28 mouse cellular contexts compared by ENCODE assay signal in the genomic region with DNA sequence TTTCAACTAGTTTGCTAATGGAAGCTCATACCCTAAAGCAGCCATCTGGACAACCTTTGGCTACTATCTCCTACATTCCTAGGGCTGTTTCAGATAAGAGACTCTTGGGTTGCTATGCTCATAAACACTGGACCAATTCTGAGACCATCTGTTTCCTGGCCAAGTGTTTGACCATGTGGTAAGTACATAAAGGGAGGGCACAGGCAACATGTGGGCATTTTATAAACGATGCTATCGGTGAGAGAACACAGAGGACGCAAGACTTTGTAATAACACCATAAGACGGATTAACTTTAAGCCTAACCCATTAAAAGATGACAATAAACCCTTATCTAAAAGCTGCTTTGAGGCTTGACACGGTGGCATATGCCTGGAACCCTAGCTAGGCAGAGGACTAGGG. TPM values are rescaled to one million over a fixed set of nuclear protein-coding genes. Genes with fewer than 3 reads are reported as not detected.
DNase-seq lines count a peak whose midpoint lies in the region; ATAC-seq and TF ChIP-seq lines count a peak whose summit lies in the region.
"Had no signal": no experiment of that assay in that cellular context is flagged by ENCODE, and none has a peak within 500 bp of the region (broad histone marks: within the 10 kb centered on the region; RNA-seq: fewer than 3 reads in every experiment).

No protein-coding gene starts in this region.

- H3K27me3 ChIP-seq in heart, postnatal 0 days (ENCODE audit: control insufficient read depth, insufficient read depth, low read length) = no peaks in the 10 kb centered on the region
- H3K27me3 ChIP-seq in heart, embryonic 12.5 days (replicated peaks) = no peaks in the 10 kb centered on the region
- H3K27me3 ChIP-seq in intestine, embryonic 15.5 days (replicated peaks) = no peaks in the 10 kb centered on the region
- H3K27me3 ChIP-seq in forebrain, postnatal 0 days (ENCODE audit: insufficient read depth, low read length) = no peaks in the 10 kb centered on the region
- H3K27me3 ChIP-seq: embryonic facial prominence, embryonic 13.5 days; forebrain, embryonic 12.5 days; Patski had no signal

- H3K4me2 ChIP-seq in heart, postnatal 0 days (ENCODE audit: low read depth, low read length) = no peak overlapping the region
- no peak overlapping the region for H3K4me2 ChIP-seq in heart, embryonic 12.5 days
- no peak overlapping the region for H3K4me2 ChIP-seq in intestine, embryonic 15.5 days (replicated peaks)
- no peak overlapping the region for H3K4me2 ChIP-seq in forebrain, postnatal 0 days (ENCODE audit: low read depth)
- H3K4me2 ChIP-seq: embryonic facial prominence, embryonic 13.5 days; forebrain, embryonic 12.5 days had no signal

- ATAC-seq in heart, postnatal 0 days (ENCODE audit: insufficient read depth, low read depth) = peak; percentile 36; the same call in 1 of the 2 replicates
- no peak for ATAC-seq in heart, embryonic 12.5 days (ENCODE audit: insufficient number of reproducible peaks, low FRiP score)
- ATAC-seq in intestine, embryonic 15.5 days = 0 out of 2 replicates have a peak, but pooled peaks have one; percentile 34
- ATAC-seq in forebrain, postnatal 0 days = no peak
- ATAC-seq: activated CD4-positive, CD25-positive, alpha-beta regulatory T cell, adult 4 months; hindbrain, embryonic 16.5 days; inflammation-experienced regulatory T-cells, adult 6 months; Patski had no signal

- no peaks in the 10 kb centered on the region for H3K36me3 ChIP-seq in heart, postnatal 0 days (replicated peaks; ENCODE audit: control insufficient read depth, insufficient read depth, low read length)
- H3K36me3 ChIP-seq in heart, embryonic 12.5 days = no peaks in the 10 kb centered on the region
- no peaks in the 10 kb centered on the region for H3K36me3 ChIP-seq in intestine, embryonic 15.5 days
- no peaks in the 10 kb centered on the region for H3K36me3 ChIP-seq in forebrain, postnatal 0 days (ENCODE audit: insufficient read depth)
- H3K36me3 ChIP-seq: embryonic facial prominence, embryonic 13.5 days; forebrain, embryonic 12.5 days had no signal

- no peak for DNase-seq in heart, postnatal 0 days (ENCODE audit: low spot score)
- peak; percentile 31 for DNase-seq in 416B (ENCODE audit: low read depth)
- DNase-seq in mesoderm, embryonic 11.5 days (ENCODE audit: low read depth, low spot score) = peak; percentile 35
- DNase-seq in cerebellum, postnatal 14 days = no peak
- DNase-seq in forebrain, postnatal 0 days = no peak
- no peak for DNase-seq in adipocyte (ENCODE audit: low spot score)
- DNase-seq: adrenal gland, adult 8-10 months; cerebellum, adult 11 months; cerebellum, adult 8-10 months; cerebellum, postnatal 25 days; gastrocnemius, adult 2 months; gastrocnemius, postnatal 25 days had no signal

- H3K27ac ChIP-seq in heart, postnatal 0 days (ENCODE audit: low read depth) = no peak overlapping the region
- H3K27ac ChIP-seq in heart, embryonic 12.5 days (ENCODE audit: poor library complexity, severe bottlenecking) = no peak overlapping the region
- no peak overlapping the region for H3K27ac ChIP-seq in intestine, embryonic 15.5 days
- H3K27ac ChIP-seq in forebrain, postnatal 0 days (ENCODE audit: low read depth, low read length) = no peak overlapping the region
- H3K27ac ChIP-seq: embryonic facial prominence, embryonic 13.5 days; forebrain, embryonic 12.5 days; gastrocnemius, adult 2 months had no signal

- no peak overlapping the region for H3K4me3 ChIP-seq in heart, postnatal 0 days (ENCODE audit: low read depth, low read length)
- no peak overlapping the region for H3K4me3 ChIP-seq in heart, embryonic 12.5 days
- H3K4me3 ChIP-seq in intestine, embryonic 15.5 days (replicated peaks) = no peak overlapping the region
- no peak overlapping the region for H3K4me3 ChIP-seq in forebrain, postnatal 0 days (ENCODE audit: low read depth, low read length)
- H3K4me3 ChIP-seq: embryonic facial prominence, embryonic 13.5 days; forebrain, embryonic 12.5 days; gastrocnemius, adult 2 months had no signal

- H3K9ac ChIP-seq in heart, postnatal 0 days (replicated peaks; ENCODE audit: low read depth, low read length) = no peak overlapping the region
- H3K9ac ChIP-seq in heart, embryonic 12.5 days = no peak overlapping the region
- H3K9ac ChIP-seq in intestine, embryonic 15.5 days = no peak overlapping the region
- no peak overlapping the region for H3K9ac ChIP-seq in forebrain, postnatal 0 days
- H3K9ac ChIP-seq: embryonic facial prominence, embryonic 13.5 days; forebrain, embryonic 12.5 days had no signal

- 43% methylated on average over 5 of the region's 5 CpGs for WGBS in heart, postnatal 0 days
- WGBS in heart, embryonic 12.5 days = 36% methylated on average over 5 of the region's 5 CpGs
- 28% methylated on average over 5 of the region's 5 CpGs for WGBS in intestine, embryonic 15.5 days
- WGBS in forebrain, postnatal 0 days = 71% methylated on average over 5 of the region's 5 CpGs

- H3K4me1 ChIP-seq in heart, postnatal 0 days (ENCODE audit: control insufficient read depth, insufficient read depth) = no peaks in the 10 kb centered on the region
- H3K4me1 ChIP-seq in heart, embryonic 12.5 days (replicated peaks) = peaks cover 16% of the 10 kb centered on the region
- peaks cover 8% of the 10 kb centered on the region; the same call in 1 of the 2 replicates for H3K4me1 ChIP-seq in intestine, embryonic 15.5 days (replicated peaks)
- no peaks in the 10 kb centered on the region for H3K4me1 ChIP-seq in forebrain, postnatal 0 days (ENCODE audit: insufficient read depth)

- H3K9me3 ChIP-seq in heart, postnatal 0 days (replicated peaks; ENCODE audit: control insufficient read depth, low read length) = no peaks in the 10 kb centered on the region
- no peaks in the 10 kb centered on the region for H3K9me3 ChIP-seq in heart, embryonic 12.5 days (replicated peaks)
- no peaks in the 10 kb centered on the region for H3K9me3 ChIP-seq in intestine, embryonic 15.5 days
- no peaks in the 10 kb centered on the region for H3K9me3 ChIP-seq in forebrain, postnatal 0 days (ENCODE audit: low read length)
- H3K9me3 ChIP-seq: embryonic facial prominence, embryonic 13.5 days; forebrain, embryonic 12.5 days had no signal

- TF ChIP-seq EP300 in heart, postnatal 0 days (IDR thresholded peaks at IDR 0.05; ENCODE audit: low read depth) = no peak

- TF ChIP-seq CTCF in heart, postnatal 0 days (IDR thresholded peaks at IDR 0.05; ENCODE audit: low read depth) = no peak
- TF ChIP-seq CTCF in forebrain, postnatal 0 days (IDR thresholded peaks at IDR 0.05; ENCODE audit: low read depth) = no peak

RNA-seq across cellular contexts. Expression of gene Reg4, which starts 18.7 kb away (rescaled TPM):
- total RNA-seq in heart, postnatal 0 days (2014; rRNA removed; ENCODE audit: low replicate concordance) = not detected in 2 replicates
- polyA plus RNA-seq in heart, postnatal 0 days (2015; fragmentation: Nextera tagmentation; extraction: Ambion mirVana) = not detected in 2 replicates
- not detected in 2 replicates for polyA plus RNA-seq in heart, embryonic 12.5 days (2016; fragmentation: Nextera tagmentation; extraction: Ambion mirVana)
- polyA plus RNA-seq in intestine, embryonic 15.5 days (2015; fragmentation: Nextera tagmentation; extraction: Ambion mirVana) = 14.3 and 18.3 TPM in 2 replicates
- total RNA-seq in forebrain, postnatal 0 days (2014; rRNA removed) = not detected in 2 replicates
- polyA plus RNA-seq in forebrain, postnatal 0 days (2015; fragmentation: Nextera tagmentation; extraction: Ambion mirVana) = not detected in 2 replicates
- total RNA-seq: adrenal gland, adult 8-10 months; adrenal gland, postnatal 4 days; CH12.LX; gastrocnemius, adult 2 months; gastrocnemius, postnatal 25 days; granulocyte monocyte progenitor cell, adult 5-6 weeks; heart, adult 8-10 months; heart, postnatal 25 days had no signal
- polyA plus RNA-seq: activated CD4-positive, CD25-positive, alpha-beta regulatory T cell, adult 4 months; brain, embryonic 14.5 days; embryonic facial prominence, embryonic 13.5 days; forebrain, embryonic 12.5 days; hindbrain, embryonic 11.5 days; hindbrain, embryonic 16.5 days; inflammation-experienced regulatory T-cells, adult 6 months; Patski had no signal

RNA-seq across cellular contexts. Expression of gene Adam30, which starts 42.9 kb away (rescaled TPM):
- total RNA-seq in heart, postnatal 0 days (2014; rRNA removed; ENCODE audit: low replicate concordance) = not detected in 2 replicates
- polyA plus RNA-seq in heart, postnatal 0 days (2015; fragmentation: Nextera tagmentation; extraction: Ambion mirVana) = not detected in 2 replicates
- polyA plus RNA-seq in heart, embryonic 12.5 days (2016; fragmentation: Nextera tagmentation; extraction: Ambion mirVana) = not detected in 2 replicates
- polyA plus RNA-seq in intestine, embryonic 15.5 days (2015; fragmentation: Nextera tagmentation; extraction: Ambion mirVana) = not detected in 2 replicates
- total RNA-seq in forebrain, postnatal 0 days (2014; rRNA removed) = not detected in 2 replicates
- not detected in 2 replicates for polyA plus RNA-seq in forebrain, postnatal 0 days (2015; fragmentation: Nextera tagmentation; extraction: Ambion mirVana)
- total RNA-seq: adrenal gland, adult 8-10 months; adrenal gland, postnatal 4 days; CH12.LX; gastrocnemius, adult 2 months; gastrocnemius, postnatal 25 days; granulocyte monocyte progenitor cell, adult 5-6 weeks; heart, adult 8-10 months; heart, postnatal 25 days had no signal
- polyA plus RNA-seq: activated CD4-positive, CD25-positive, alpha-beta regulatory T cell, adult 4 months; brain, embryonic 14.5 days; embryonic facial prominence, embryonic 13.5 days; forebrain, embryonic 12.5 days; heart, embryonic 14.5 days; hindbrain, embryonic 11.5 days; hindbrain, embryonic 16.5 days; inflammation-experienced regulatory T-cells, adult 6 months had no signal

Comparison
In these comparisons a context has a peak if more than half of its experiments do, and no peak if none do; other contexts are left out.
1. ATAC-seq: peak in heart, postnatal 0 days (single experiment) and intestine, embryonic 15.5 days (single experiment); none in heart, embryonic 12.5 days (single experiment) and forebrain, postnatal 0 days (single experiment).
2. DNase-seq: peak in 416B (single experiment) and mesoderm, embryonic 11.5 days (single experiment); none in heart, postnatal 0 days (single experiment), cerebellum, postnatal 14 days (0 of 2), forebrain, postnatal 0 days (single experiment) and adipocyte (single experiment).
3. RNA of gene Reg4, which starts 18.7 kb away (polyA plus RNA-seq): 14.3 to 18.3 TPM in intestine, embryonic 15.5 days; not detected in forebrain, postnatal 0 days, not detected in heart, postnatal 0 days and not detected in heart, embryonic 12.5 days; every median in the first group is over 10 times any median in the second.